Mouse (Mus musculus) gastrocnemius, adult 2 months (tissue): ENCODE data around the gene Slc19a1. TPM values are rescaled to one million over a fixed set of nuclear protein-coding genes. Genes with fewer than 3 reads are reported as not detected.

Source experiments
- DNase-seq: peaks from one replicate; pipeline ENCODE4 v3.0.0; 2022
- H3K27ac ChIP-seq: fragments of 200-600 bp; 2 replicates; pipeline ENCODE4 v1.8.1; 2022; ENCODE audit warnings: mild to moderate bottlenecking
- H3K4me3 ChIP-seq: fragments of 200-600 bp; 2 replicates; pipeline ENCODE4 v1.8.1; 2022; ENCODE audit warnings: mild to moderate bottlenecking, moderate library complexity
- CTCF ChIP-seq: fragments of 200-600 bp; IDR thresholded peaks from 2 replicates; pipeline ENCODE4 v1.8.1; 2022; ENCODE audit warnings: antibody characterized with exemption, mild to moderate bottlenecking, moderate library complexity
- intact Hi-C: fragments of 180-260 bp; cut with DNase I; formaldehyde crosslinking; loops from one replicate; pipeline ENCODE4 v1.15.1; 2025
- total RNA-seq, 2 experiments: library from RNA; stranded (reverse); gene quantifications; 2 replicates each; pipeline ENCODE4 v1.2.3; 2021

Gene Slc19a1
- total RNA-seq, 2 experiments from 2014 or later = 5.6 to 6.3 TPM

GRCm38 (mm10) chr10:77048196-77048595, 16.2 kb downstream of the Slc19a1 start:
- Histone ChIP-seq H3K27ac (no peak overlapping the region), H3K4me3 (no peak overlapping the region)
- TF ChIP-seq CTCF = no peak
- intact Hi-C loops = no loop called here
- DNase-seq = no peak

GRCm38 (mm10) chr10:77048606-77049005, 16.6 kb downstream of the Slc19a1 start:
- no peak overlapping the region for H3K4me3 ChIP-seq
- TF ChIP-seq CTCF = no peak
- H3K27ac ChIP-seq = no peak overlapping the region
- DNase-seq = no peak
- intact Hi-C loops = no loop called here

GRCm38 (mm10) chr10:77056768-77057167, 24.7 kb downstream of the Slc19a1 start:
- no peak overlapping the region for H3K4me3 ChIP-seq
- TF ChIP-seq CTCF = no peak
- intact Hi-C loops = no loop called here
- DNase-seq = no peak
- H3K27ac ChIP-seq = peak overlapping the region; percentile 31; the same call in 1 of the 2 replicates

GRCm38 (mm10) chr10:77061426-77061825, 29.4 kb downstream of the Slc19a1 start:
- DNase-seq = no peak
- intact Hi-C loops = no loop called here
- Histone ChIP-seq H3K27ac (no peak overlapping the region), H3K4me3 (no peak overlapping the region)
- TF ChIP-seq CTCF = no peak

- H3K4me3 ChIP-seq = no peak overlapping the region
- no peak overlapping the region for H3K27ac ChIP-seq
- TF ChIP-seq CTCF = no peak
- intact Hi-C loops = no loop called here
- peak; percentile 41 for DNase-seq
These were observed 30.5 kb downstream of the Slc19a1 start for GRCm38 (mm10) chr10:77062393-77063010.

GRCm38 (mm10) chr10:77064239-77064638, 32.2 kb downstream of the Slc19a1 start:
- Histone ChIP-seq H3K27ac (no peak overlapping the region), H3K4me3 (no peak overlapping the region)
- no peak for DNase-seq
- intact Hi-C loops = no loop called here
- TF ChIP-seq CTCF = no peak

- TF ChIP-seq CTCF = peak; percentile 10; the same call in 1 of the 2 replicates
- no peak overlapping the region for H3K27ac ChIP-seq
- intact Hi-C loops = no loop called here
These were observed 32.6 kb downstream of the Slc19a1 start for GRCm38 (mm10) chr10:77064659-77065058.

GRCm38 (mm10) chr10:77068469-77068868, 36.4 kb downstream of the Slc19a1 start:
- no peak overlapping the region for H3K4me3 ChIP-seq
- no peak for DNase-seq
- no peak for TF ChIP-seq CTCF
- intact Hi-C loops = no loop called here
- no peak overlapping the region for H3K27ac ChIP-seq

More at GRCm38 (mm10) chr10:77064659-77065058, 32.6 kb downstream of the Slc19a1 start:
- DNase-seq = no peak
- no peak overlapping the region for H3K4me3 ChIP-seq

GRCm38 (mm10) chr10:77070072-77070471, 38.0 kb downstream of the Slc19a1 start:
- intact Hi-C loops = loop anchor here (2.0 to 5.0 kb wide), 2 partner anchors 138 to 235 kb away; no protein-coding TSS in a partner anchor
- peak; percentile 48 for DNase-seq
- TF ChIP-seq CTCF = peak; percentile 70
- Histone ChIP-seq H3K4me3 (no peak overlapping the region), H3K27ac (no peak overlapping the region)

GRCm38 (mm10) chr10:77074276-77074974, 42.4 kb downstream of the Slc19a1 start:
- DNase-seq = no peak
- no peak overlapping the region for H3K27ac ChIP-seq
- TF ChIP-seq CTCF = no peak
- no peak overlapping the region for H3K4me3 ChIP-seq
- intact Hi-C loops = loop anchor here (5.0 kb wide), 1 partner anchor 142 kb away; no protein-coding TSS in a partner anchor

- Histone ChIP-seq H3K4me3 (no peak overlapping the region), H3K27ac (no peak overlapping the region)
- intact Hi-C loops = no loop called here
- DNase-seq = no peak
- no peak for TF ChIP-seq CTCF
These were observed 46.4 kb downstream of the Slc19a1 start for GRCm38 (mm10) chr10:77078456-77078855.

- no peak overlapping the region for H3K4me3 ChIP-seq
- no peak overlapping the region for H3K27ac ChIP-seq
- DNase-seq = no peak
- intact Hi-C loops = no loop called here
- TF ChIP-seq CTCF = no peak
These were observed 46.9 kb downstream of the Slc19a1 start for GRCm38 (mm10) chr10:77078961-77079360.

- TF ChIP-seq CTCF = peak; percentile 93
- H3K27ac ChIP-seq = no peak overlapping the region
- peak; percentile 77 for DNase-seq
- intact Hi-C loops = loop anchor here (5.0 kb wide), 2 partner anchors 45 to 175 kb away; partner anchors contain the start of gene Pofut2
- H3K4me3 ChIP-seq = no peak overlapping the region
These were observed 50.4 kb downstream of the Slc19a1 start for GRCm38 (mm10) chr10:77082453-77082852.
